Mouse (Mus musculus): ENCODE data around the gene Mrpl9.

GRCm38 (mm10) chr3:94404366-94405054 lies 38.6 kb upstream of the Mrpl9 start:
- no peak for TF ChIP-seq CTCF (IDR thresholded peaks at IDR 0.05; ENCODE audit: control insufficient read depth, insufficient read depth, insufficient replicate concordance, low read depth, low read length)
- no peak for TF ChIP-seq POLR2A (IDR thresholded peaks at IDR 0.05; ENCODE audit: control insufficient read depth, low read depth, low read length)

Data from testis, adult 2 months (tissue).